Mouse (Mus musculus) limb, embryonic 13.5 days (tissue): ENCODE measurements around the gene Banp. TPM values are rescaled to one million over a fixed set of nuclear protein-coding genes. Genes with fewer than 3 reads are reported as not detected.

Experiments
- ATAC-seq: fragments of 200-750 bp; cut with Nextera tagmentation; 2 replicates; pipeline ENCODE4 v1.8.0; 2017; ENCODE audit warnings: low read depth, moderate number of reproducible peaks, moderate TSS enrichment; ENCODE audit not compliant: low FRiP score
- H3K27ac ChIP-seq: fragments of 300-500 bp; sonication (generic); 2 replicates; pipeline ENCODE4 v1.5.1; 2015; ENCODE audit warnings: inconsistent platforms, mild to moderate bottlenecking, moderate library complexity
- H3K27me3 ChIP-seq: fragments of 300-500 bp; sonication (generic); 2 replicates; pipeline ENCODE4 v1.6.1; 2015; ENCODE audit warnings: mild to moderate bottlenecking, inconsistent platforms
- H3K36me3 ChIP-seq: fragments of 300-500 bp; sonication (generic); 2 replicates; pipeline ENCODE4 v1.6.1; 2015; ENCODE audit warnings: inconsistent platforms, mild to moderate bottlenecking, moderate library complexity
- H3K4me1 ChIP-seq: fragments of 300-500 bp; sonication (generic); 2 replicates; pipeline ENCODE4 v1.6.1; 2015; ENCODE audit warnings: inconsistent platforms
- H3K4me2 ChIP-seq: fragments of 300-500 bp; sonication (generic); replicated peaks from 2 replicates; pipeline ENCODE4 v1.6.1; 2015; ENCODE audit warnings: inconsistent platforms, mild to moderate bottlenecking, moderate library complexity
- H3K4me3 ChIP-seq: fragments of 300-500 bp; sonication (generic); 2 replicates; pipeline ENCODE4 v1.5.1; 2015; ENCODE audit warnings: moderate library complexity, mild to moderate bottlenecking, inconsistent platforms
- H3K9ac ChIP-seq: fragments of 300-500 bp; sonication (generic); 2 replicates; pipeline ENCODE4 v1.6.1; 2015; ENCODE audit warnings: mild to moderate bottlenecking, inconsistent platforms
- H3K9me3 ChIP-seq: fragments of 300-500 bp; sonication (generic); 2 replicates; pipeline ENCODE4 v1.6.1; 2016; ENCODE audit warnings: inconsistent platforms
- WGBS: fragments of 180-500 bp; shearing (Covaris S2); methylation state at CpG from one replicate; pipeline ENCODE4 v1.1.7; 2015; 5-methylcytosine and 5-hydroxymethylcytosine counted together
- polyA plus RNA-seq: library from polyadenylated mRNA; unstranded; fragments of >200 nt; fragmentation: Nextera tagmentation; extraction: Ambion mirVana; gene quantifications from 2 replicates; pipeline ENCODE4 v1.2.1, GENCODE M21; 2015

Gene Banp
- polyA plus RNA-seq, 1 experiment from 2014 or later = 53.6 TPM

DNA sequence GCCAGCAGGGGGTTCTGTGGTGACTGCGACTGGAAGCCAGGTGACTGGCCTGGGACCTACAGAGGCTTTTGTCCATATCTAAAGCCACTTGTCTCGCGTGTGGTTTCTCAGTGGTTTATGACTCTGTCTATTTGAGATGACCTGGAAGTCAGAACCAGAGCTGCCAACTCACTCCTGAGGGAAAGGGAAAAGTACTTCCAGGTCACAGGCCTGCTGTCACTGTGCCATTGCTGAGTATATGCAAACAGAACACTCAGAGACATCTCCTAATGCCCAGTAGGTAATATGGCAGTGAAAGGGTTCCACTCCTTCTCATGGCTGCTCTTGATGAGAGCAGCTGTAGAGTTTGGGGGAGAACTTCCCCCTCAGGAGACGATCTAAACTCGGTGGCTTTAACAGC is 49.7 kb downstream of the Banp start:
- no peak overlapping the region for H3K4me3 ChIP-seq
- ATAC-seq = no peak
- no peaks in the 10 kb centered on the region for H3K27me3 ChIP-seq
- H3K36me3 ChIP-seq = peaks cover 87% of the 10 kb centered on the region
- no peaks in the 10 kb centered on the region for H3K9me3 ChIP-seq
- H3K4me1 ChIP-seq = 0 out of 2 replicates have a peak, but pooled peaks cover 4% of the 10 kb centered on the region
- H3K4me2 ChIP-seq = no peak overlapping the region
- 79% methylated on average over 5 of the region's 5 CpGs for WGBS
- H3K9ac ChIP-seq = no peak overlapping the region
- no peak overlapping the region for H3K27ac ChIP-seq

DNA sequence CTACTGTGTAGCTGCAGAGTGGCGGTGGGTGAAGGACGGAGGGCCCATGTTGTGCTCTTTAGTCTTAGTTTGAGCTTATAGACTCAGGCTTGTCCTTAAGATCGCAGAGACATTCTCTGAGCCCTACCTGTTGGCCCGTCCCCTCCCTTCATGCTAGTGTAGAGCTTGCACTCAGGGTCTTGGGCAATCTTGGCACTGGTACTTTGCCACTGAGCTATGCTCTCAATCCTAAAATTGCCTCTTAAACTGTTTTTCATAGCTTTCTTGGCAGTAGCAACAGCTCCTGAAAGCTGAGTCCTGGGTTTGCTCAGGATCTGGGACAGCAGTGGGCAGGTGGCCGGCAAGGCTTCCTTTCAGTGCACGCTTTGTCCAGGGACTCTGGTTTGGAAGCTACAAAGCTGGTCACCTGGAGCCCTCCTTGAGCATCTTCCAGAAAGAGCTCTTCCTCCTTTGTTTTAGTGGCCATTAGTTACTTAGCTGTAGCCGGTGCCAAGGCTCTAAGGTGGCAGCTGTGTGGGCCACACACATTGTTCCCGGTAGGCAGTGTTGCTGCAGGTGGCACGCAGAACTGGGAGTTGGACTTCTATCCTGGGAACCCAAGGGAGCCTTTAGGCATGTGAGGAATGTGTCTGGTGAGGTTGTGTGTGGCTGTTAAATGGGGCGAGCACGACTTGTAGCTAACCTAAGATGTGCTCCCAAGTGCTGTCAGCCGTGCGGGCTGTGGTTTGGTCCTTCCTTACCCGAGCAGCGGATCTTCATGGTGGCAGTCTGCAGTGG is 52.0 kb downstream of the Banp start:
- Histone ChIP-seq H3K4me2 (no peak overlapping the region), H3K27ac (no peak overlapping the region), H3K4me1 (0 out of 2 replicates have a peak, but pooled peaks cover 4% of the 10 kb centered on the region), H3K9me3 (no peaks in the 10 kb centered on the region), H3K4me3 (no peak overlapping the region), H3K27me3 (no peaks in the 10 kb centered on the region), H3K36me3 (peaks cover 89% of the 10 kb centered on the region), H3K9ac (no peak overlapping the region)
- WGBS = 82% methylated on average over 15 of the region's 15 CpGs
- ATAC-seq = no peak

- ATAC-seq = no peak
- no peaks in the 10 kb centered on the region for H3K27me3 ChIP-seq
- H3K27ac ChIP-seq = no peak overlapping the region
- H3K9me3 ChIP-seq = no peaks in the 10 kb centered on the region
- H3K9ac ChIP-seq = no peak overlapping the region
- peaks cover 88% of the 10 kb centered on the region for H3K36me3 ChIP-seq
- H3K4me1 ChIP-seq = 0 out of 2 replicates have a peak, but pooled peaks cover 4% of the 10 kb centered on the region
- H3K4me2 ChIP-seq = no peak overlapping the region
- WGBS = 90% methylated on average over 8 of the region's 8 CpGs
- no peak overlapping the region for H3K4me3 ChIP-seq
These were observed 54.1 kb downstream of the Banp start for GRCm38 (mm10) chr8:122003646-122004045.

DNA sequence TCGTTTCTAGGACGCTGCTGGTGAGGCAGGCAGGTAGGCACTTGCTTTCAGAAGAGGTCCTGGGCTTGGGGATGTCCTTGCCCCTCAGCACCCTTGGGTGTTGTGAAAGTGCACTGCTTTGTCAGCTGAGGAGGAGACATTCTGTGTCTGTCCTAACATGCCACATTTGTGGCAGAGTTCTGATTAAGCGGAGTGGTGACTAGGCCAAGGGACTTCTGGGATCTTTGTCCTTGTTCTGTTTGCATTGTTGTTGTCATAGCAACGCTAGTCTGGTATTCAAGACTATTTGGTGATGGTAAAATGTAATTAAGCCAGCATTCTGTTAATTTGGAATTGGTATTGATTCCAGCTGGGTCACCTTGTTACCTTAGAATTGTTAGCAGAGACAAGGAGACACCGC is 54.6 kb downstream of the Banp start:
- Histone ChIP-seq H3K4me3 (no peak overlapping the region), H3K9me3 (no peaks in the 10 kb centered on the region), H3K27ac (no peak overlapping the region), H3K4me2 (no peak overlapping the region), H3K36me3 (peaks cover 88% of the 10 kb centered on the region), H3K27me3 (no peaks in the 10 kb centered on the region), H3K9ac (no peak overlapping the region), H3K4me1 (0 out of 2 replicates have a peak, but pooled peaks cover 4% of the 10 kb centered on the region)
- 86% methylated on average over 5 of the region's 5 CpGs for WGBS
- ATAC-seq = no peak

GRCm38 (mm10) chr8:122005422-122006204 is 56.1 kb downstream of the Banp start:
- Histone ChIP-seq H3K27me3 (no peaks in the 10 kb centered on the region), H3K9me3 (no peaks in the 10 kb centered on the region), H3K27ac (no peak overlapping the region), H3K4me3 (no peak overlapping the region), H3K4me1 (0 out of 2 replicates have a peak, but pooled peaks cover 5% of the 10 kb centered on the region), H3K9ac (no peak overlapping the region), H3K36me3 (peaks cover 84% of the 10 kb centered on the region), H3K4me2 (no peak overlapping the region)
- ATAC-seq = no peak
- 90% methylated on average over 25 of the region's 25 CpGs for WGBS

GRCm38 (mm10) chr8:122006688-122007484 is 57.3 kb downstream of the Banp start:
- H3K9ac ChIP-seq = no peak overlapping the region
- no peak overlapping the region for H3K27ac ChIP-seq
- no peaks in the 10 kb centered on the region for H3K9me3 ChIP-seq
- no peak overlapping the region for H3K4me2 ChIP-seq
- ATAC-seq = no peak
- 0 out of 2 replicates have a peak, but pooled peaks cover 7% of the 10 kb centered on the region for H3K4me1 ChIP-seq
- H3K27me3 ChIP-seq = no peaks in the 10 kb centered on the region
- 86% methylated on average over 13 of the region's 13 CpGs for WGBS
- H3K4me3 ChIP-seq = no peak overlapping the region
- H3K36me3 ChIP-seq = peaks cover 80% of the 10 kb centered on the region

- 90% methylated on average over 5 of the region's 5 CpGs for WGBS
- H3K36me3 ChIP-seq = peaks cover 78% of the 10 kb centered on the region
These were observed 58.8 kb downstream of the Banp start for GRCm38 (mm10) chr8:122008395-122008794.

DNA sequence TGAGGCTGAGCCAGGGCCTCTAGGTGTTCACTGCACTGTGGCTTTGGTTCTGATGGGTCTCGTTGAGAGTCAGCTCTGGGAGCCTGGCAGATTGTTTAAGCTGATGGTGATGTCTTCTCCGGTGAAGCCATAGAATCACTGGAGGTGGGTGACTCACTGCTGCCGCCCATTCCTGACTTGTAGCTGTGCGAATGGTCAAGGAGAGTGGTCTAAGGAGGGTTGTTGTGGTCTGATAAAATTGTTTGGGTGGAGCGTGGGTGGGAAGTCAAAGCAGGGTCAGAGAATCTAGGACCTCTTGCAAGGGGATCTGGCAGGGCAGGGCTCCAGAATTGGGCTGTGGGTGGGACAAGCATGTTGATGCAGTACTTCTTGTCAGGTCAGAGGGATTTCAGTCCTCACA is 61.1 kb downstream of the Banp start:
- Histone ChIP-seq H3K4me2 (no peak overlapping the region), H3K36me3 (peaks cover 67% of the 10 kb centered on the region), H3K9me3 (no peaks in the 10 kb centered on the region), H3K27me3 (no peaks in the 10 kb centered on the region), H3K9ac (no peak overlapping the region), H3K27ac (no peak overlapping the region), H3K4me1 (0 out of 2 replicates have a peak, but pooled peaks cover 12% of the 10 kb centered on the region), H3K4me3 (no peak overlapping the region)
- no peak for ATAC-seq
- 87% methylated on average over 5 of the region's 5 CpGs for WGBS

More at GRCm38 (mm10) chr8:122008395-122008794, 58.8 kb downstream of the Banp start:
- Histone ChIP-seq H3K27ac (no peak overlapping the region), H3K9me3 (no peaks in the 10 kb centered on the region), H3K4me2 (no peak overlapping the region), H3K4me1 (0 out of 2 replicates have a peak, but pooled peaks cover 12% of the 10 kb centered on the region), H3K27me3 (no peaks in the 10 kb centered on the region), H3K4me3 (no peak overlapping the region), H3K9ac (no peak overlapping the region)
- ATAC-seq = no peak

DNA sequence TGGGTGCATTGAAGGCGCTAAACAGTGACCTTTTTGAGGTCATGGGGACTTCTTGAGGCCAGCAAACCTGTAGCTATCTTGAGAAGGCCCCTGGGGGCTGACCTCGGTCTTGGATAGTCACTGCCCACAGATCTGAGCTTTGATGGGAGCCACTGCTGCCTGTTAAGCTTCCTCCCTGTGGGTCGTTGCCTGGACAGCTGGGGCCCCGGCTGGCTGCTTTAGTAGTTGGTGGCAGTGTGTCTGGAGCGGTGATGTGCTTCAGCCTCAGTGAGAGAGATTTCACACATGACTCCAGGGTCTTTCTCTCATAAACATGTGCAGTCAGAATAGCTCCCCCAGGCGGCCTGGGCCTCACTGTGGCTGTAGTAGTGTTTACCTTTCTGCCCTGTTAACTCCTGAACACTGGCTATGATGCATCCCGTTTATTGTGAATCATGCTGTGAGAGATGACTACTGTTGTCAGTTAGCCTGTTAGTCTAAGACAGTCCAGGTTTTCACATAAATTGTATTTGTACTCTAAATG is 61.6 kb downstream of the Banp start:
- Histone ChIP-seq H3K9me3 (no peaks in the 10 kb centered on the region), H3K4me1 (0 out of 2 replicates have a peak, but pooled peaks cover 12% of the 10 kb centered on the region), H3K4me3 (no peak overlapping the region), H3K9ac (no peak overlapping the region), H3K27me3 (no peaks in the 10 kb centered on the region), H3K27ac (no peak overlapping the region), H3K36me3 (peaks cover 65% of the 10 kb centered on the region), H3K4me2 (no peak overlapping the region)
- WGBS = 48% methylated on average over 7 of the region's 7 CpGs
- ATAC-seq = 0 out of 2 replicates have a peak, but pooled peaks have one; percentile 8

DNA sequence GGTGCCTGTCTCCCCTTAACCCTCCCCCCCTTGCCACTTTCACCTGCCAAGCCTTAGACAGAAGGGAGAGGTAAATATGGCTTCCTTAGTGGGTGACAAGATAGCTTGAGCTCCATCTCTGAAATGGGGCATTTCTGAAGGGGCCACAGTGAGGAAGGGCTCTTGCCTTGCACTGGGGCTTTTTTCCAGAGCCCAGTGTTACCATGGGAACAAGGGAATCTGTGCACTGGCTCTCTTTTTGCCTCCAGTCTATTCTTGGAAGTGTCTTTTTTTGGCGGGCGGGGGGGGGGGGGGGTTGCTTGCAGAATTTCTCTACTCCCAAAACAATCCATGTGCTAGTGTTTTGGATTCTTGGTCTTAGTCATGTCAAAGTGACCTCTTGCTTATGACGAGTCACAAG is 65.1 kb downstream of the Banp start:
- H3K27ac ChIP-seq = no peak overlapping the region
- WGBS = 86% methylated on average over 3 of the region's 3 CpGs
- peaks cover 20% of the 10 kb centered on the region; the same call in 1 of the 2 replicates for H3K4me1 ChIP-seq
- H3K9ac ChIP-seq = no peak overlapping the region
- H3K4me2 ChIP-seq = no peak overlapping the region
- ATAC-seq = no peak
- no peaks in the 10 kb centered on the region for H3K27me3 ChIP-seq
- H3K4me3 ChIP-seq = no peak overlapping the region
- H3K36me3 ChIP-seq = peaks cover 64% of the 10 kb centered on the region
- no peaks in the 10 kb centered on the region for H3K9me3 ChIP-seq

DNA sequence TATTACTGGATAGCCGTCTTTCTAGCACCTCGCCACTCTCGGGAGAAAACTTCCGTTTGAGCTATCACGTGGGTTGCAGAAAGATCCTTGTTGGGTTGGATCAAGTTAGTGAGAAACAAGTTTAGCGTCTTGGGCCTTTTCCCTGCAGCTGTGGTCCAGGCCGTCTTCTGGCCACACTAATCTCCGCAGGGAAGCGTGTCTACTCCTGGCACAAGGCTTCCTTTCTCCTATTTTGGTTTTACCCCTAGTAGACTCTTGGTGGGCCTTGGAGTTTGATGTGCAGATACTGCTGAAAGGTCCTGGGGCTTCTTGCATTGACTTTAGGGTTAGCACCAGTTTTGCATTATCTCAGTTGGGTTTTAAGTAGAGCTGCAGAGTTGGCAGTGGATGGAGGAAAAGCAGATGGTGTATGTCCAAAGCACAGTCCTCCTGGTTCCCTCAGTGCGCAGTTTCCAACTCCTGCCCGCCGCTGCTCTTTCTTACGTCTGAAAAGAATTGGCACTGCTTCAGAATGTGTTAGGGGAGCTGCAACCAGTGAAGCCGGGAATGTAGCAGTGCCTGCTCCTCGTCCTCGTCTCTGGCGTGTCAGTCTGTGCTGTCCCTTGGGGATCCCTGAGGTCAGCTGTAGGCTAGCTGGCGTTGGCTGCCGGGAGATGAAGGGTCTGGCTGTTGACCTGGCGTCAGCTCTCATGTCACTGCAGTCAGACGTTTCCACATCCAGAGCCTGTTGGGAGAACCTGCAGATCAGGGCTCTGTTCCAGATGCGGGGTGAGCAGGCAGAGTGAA is 68.7 kb downstream of the Banp start:
- no peak overlapping the region; the same call in 1 of the 2 replicates for H3K27ac ChIP-seq
- no peaks in the 10 kb centered on the region for H3K27me3 ChIP-seq
- ATAC-seq = no peak
- H3K4me3 ChIP-seq = no peak overlapping the region
- H3K36me3 ChIP-seq = peaks cover 67% of the 10 kb centered on the region
- no peak overlapping the region for H3K4me2 ChIP-seq
- WGBS = 72% methylated on average over 22 of the region's 22 CpGs
- peaks cover 22% of the 10 kb centered on the region; the same call in 1 of the 2 replicates for H3K4me1 ChIP-seq
- H3K9me3 ChIP-seq = no peaks in the 10 kb centered on the region
- H3K9ac ChIP-seq = no peak overlapping the region
